Mouse (Mus musculus) neural tube, embryonic 13.5 days (tissue): ENCODE results near the gene Pemt. TPM values are rescaled to one million over a fixed set of nuclear protein-coding genes. Genes with fewer than 3 reads are reported as not detected.
A peak's percentile ranks its signal among the peaks of the same experiment; 100 is the strongest.

Experiments
- ATAC-seq: fragments of 200-750 bp; cut with Nextera tagmentation; 2 replicates; pipeline ENCODE4 v1.8.0; 2017; ENCODE audit warnings: low read depth, mild to moderate bottlenecking, moderate TSS enrichment, moderate library complexity
- H3K27ac ChIP-seq: fragments of 300-500 bp; sonication (generic); replicated peaks from 2 replicates; pipeline ENCODE4 v1.5.1; 2015; ENCODE audit warnings: moderate library complexity, mild to moderate bottlenecking, inconsistent platforms
- H3K27me3 ChIP-seq: fragments of 300-500 bp; sonication (generic); 2 replicates; pipeline ENCODE4 v1.6.1; 2015; ENCODE audit warnings: mild to moderate bottlenecking, inconsistent platforms
- H3K36me3 ChIP-seq: fragments of 300-500 bp; sonication (generic); 2 replicates; pipeline ENCODE4 v1.6.1; 2015; ENCODE audit warnings: mild to moderate bottlenecking, inconsistent platforms
- H3K4me1 ChIP-seq: fragments of 300-500 bp; sonication (generic); replicated peaks from 2 replicates; pipeline ENCODE4 v1.6.1; 2015; ENCODE audit warnings: inconsistent platforms
- H3K4me2 ChIP-seq: fragments of 300-500 bp; sonication (generic); 2 replicates; pipeline ENCODE4 v1.6.1; 2015; ENCODE audit warnings: inconsistent platforms, mild to moderate bottlenecking, moderate library complexity
- H3K4me3 ChIP-seq: fragments of 300-500 bp; sonication (generic); 2 replicates; pipeline ENCODE4 v1.5.1; 2015; ENCODE audit warnings: mild to moderate bottlenecking, inconsistent platforms
- H3K9ac ChIP-seq: fragments of 300-500 bp; sonication (generic); 2 replicates; pipeline ENCODE4 v1.6.1; 2015; ENCODE audit warnings: moderate library complexity, mild to moderate bottlenecking, inconsistent platforms
- H3K9me3 ChIP-seq: fragments of 300-500 bp; sonication (generic); 2 replicates; pipeline ENCODE4 v1.6.1; 2016; ENCODE audit warnings: inconsistent platforms
- WGBS: fragments of 180-500 bp; shearing (Covaris S2); methylation state at CpG from one replicate; pipeline ENCODE4 v1.1.7; 2015; 5-methylcytosine and 5-hydroxymethylcytosine counted together
- polyA plus RNA-seq: library from polyadenylated mRNA; unstranded; fragments of >200 nt; fragmentation: Nextera tagmentation; extraction: Ambion mirVana; gene quantifications from 2 replicates; pipeline ENCODE4 v1.2.1, GENCODE M21; 2015

Pemt gene
- polyA plus RNA-seq, 1 experiment from 2014 or later: 7.1 TPM

- no peak overlapping the region for H3K4me3 ChIP-seq
- no peak overlapping the region for H3K27ac ChIP-seq
- no peaks in the 10 kb centered on the region; the same call in 1 of the 2 replicates for H3K4me1 ChIP-seq
- ATAC-seq: no peak
- H3K9me3 ChIP-seq: no peaks in the 10 kb centered on the region
- H3K27me3 ChIP-seq: no peaks in the 10 kb centered on the region
- no peak overlapping the region for H3K4me2 ChIP-seq
- H3K9ac ChIP-seq: no peak overlapping the region
- no peaks in the 10 kb centered on the region for H3K36me3 ChIP-seq
- 72% methylated on average over 3 of the region's 3 CpGs for WGBS
Observed at GRCm38 (mm10) chr11:59937023-59937422, 109.3 kb downstream of the Pemt start.

DNA sequence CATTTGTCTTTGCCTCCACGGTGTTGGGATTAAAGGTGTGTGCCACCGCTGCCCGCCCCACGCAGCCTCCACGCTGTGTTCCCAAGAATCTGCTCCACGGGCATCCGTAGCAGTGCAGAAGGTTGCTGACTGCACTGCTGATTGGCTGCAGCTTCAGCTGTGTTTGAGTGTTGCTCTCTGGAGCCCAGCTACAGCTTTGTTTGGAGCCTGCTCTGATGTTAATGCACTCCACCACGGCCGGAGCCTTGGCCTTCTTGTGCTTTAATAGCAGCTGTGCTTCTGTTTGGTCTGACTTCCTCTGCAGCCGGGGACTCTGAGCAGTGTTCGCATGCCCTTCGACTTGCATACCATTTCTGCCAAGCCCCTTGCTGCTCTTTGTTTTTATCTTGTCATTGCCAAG lies 112.3 kb downstream of the Pemt start:
- Histone ChIP-seq H3K4me2 (no peak overlapping the region), H3K36me3 (no peaks in the 10 kb centered on the region), H3K27me3 (no peaks in the 10 kb centered on the region), H3K9me3 (no peaks in the 10 kb centered on the region), H3K9ac (0 out of 2 replicates have a peak overlapping the region, but pooled peaks have one; percentile 38), H3K4me3 (no peak overlapping the region), H3K4me1 (no peaks in the 10 kb centered on the region; the same call in 1 of the 2 replicates), H3K27ac (no peak overlapping the region)
- WGBS: 55% methylated on average over 12 of the region's 12 CpGs
- ATAC-seq: no peak

DNA sequence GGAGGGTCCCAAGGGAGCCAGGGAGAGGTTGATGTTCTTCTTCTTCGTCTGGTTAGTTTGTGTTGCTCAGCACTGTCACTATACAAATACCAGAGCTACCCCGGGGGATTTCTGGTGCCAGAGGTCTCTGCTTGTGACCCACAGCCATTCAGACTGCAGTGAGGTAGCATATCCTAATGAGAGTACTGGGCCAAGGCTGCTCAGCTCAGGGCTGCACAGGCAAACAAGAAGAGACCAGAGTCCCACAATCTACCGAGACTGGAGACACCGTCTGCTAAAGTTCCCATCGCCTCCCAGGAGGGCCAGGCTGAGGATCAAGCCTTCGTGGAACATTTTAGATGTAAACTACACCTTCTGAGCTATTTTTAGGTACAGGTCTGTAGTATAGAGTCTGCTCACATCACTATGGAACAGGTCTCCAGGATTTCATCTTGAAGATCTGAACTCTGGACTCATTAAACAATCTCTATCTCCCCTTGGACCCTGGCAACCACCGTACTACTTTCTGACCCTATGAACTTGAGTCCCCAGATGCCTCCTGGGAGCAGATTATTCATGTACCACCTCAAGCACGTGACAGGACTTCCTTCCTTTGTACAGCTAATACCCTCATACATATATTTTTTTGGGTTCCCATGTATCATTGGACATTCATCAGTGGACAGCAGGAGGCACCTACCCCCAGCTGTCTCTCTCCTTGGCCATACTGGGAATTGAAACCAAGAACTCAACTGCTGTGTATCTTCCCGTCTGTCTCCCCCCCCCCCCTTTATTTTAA lies 113.5 kb downstream of the Pemt start:
- H3K4me1 ChIP-seq: no peaks in the 10 kb centered on the region; the same call in 1 of the 2 replicates
- H3K4me3 ChIP-seq: no peak overlapping the region
- H3K27me3 ChIP-seq: no peaks in the 10 kb centered on the region
- H3K4me2 ChIP-seq: no peak overlapping the region
- 71% methylated on average over 9 of the region's 9 CpGs for WGBS
- no peaks in the 10 kb centered on the region for H3K9me3 ChIP-seq
- ATAC-seq: no peak
- H3K36me3 ChIP-seq: no peaks in the 10 kb centered on the region
- no peak overlapping the region for H3K27ac ChIP-seq
- no peak overlapping the region for H3K9ac ChIP-seq

DNA sequence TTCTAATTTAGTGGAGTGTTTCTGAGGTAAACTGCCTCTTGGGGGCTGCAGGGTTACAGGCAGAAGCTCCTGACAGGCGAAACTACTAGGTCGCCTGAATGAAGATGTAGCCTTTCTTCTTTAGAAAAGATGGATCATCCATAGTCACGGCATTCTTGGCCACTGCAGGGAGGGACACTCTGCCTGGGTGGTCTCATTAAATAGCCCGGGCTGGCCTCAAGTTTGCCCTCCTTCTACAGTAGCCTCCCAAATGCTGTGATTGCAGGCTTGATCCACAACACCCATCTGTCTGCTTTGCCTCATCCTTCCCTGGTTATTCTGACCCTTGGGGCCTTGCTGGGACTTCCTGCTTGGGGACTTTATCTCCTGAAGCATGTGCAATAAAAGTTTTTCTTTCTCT lies 116.3 kb downstream of the Pemt start:
- 25% methylated on average over 4 of the region's 4 CpGs for WGBS
- no peaks in the 10 kb centered on the region; the same call in 1 of the 2 replicates for H3K4me1 ChIP-seq
- no peak overlapping the region for H3K27ac ChIP-seq
- H3K4me2 ChIP-seq: no peak overlapping the region
- no peaks in the 10 kb centered on the region for H3K27me3 ChIP-seq
- H3K36me3 ChIP-seq: no peaks in the 10 kb centered on the region
- ATAC-seq: no peak
- no peak overlapping the region for H3K4me3 ChIP-seq
- H3K9me3 ChIP-seq: no peaks in the 10 kb centered on the region
- no peak overlapping the region for H3K9ac ChIP-seq

DNA sequence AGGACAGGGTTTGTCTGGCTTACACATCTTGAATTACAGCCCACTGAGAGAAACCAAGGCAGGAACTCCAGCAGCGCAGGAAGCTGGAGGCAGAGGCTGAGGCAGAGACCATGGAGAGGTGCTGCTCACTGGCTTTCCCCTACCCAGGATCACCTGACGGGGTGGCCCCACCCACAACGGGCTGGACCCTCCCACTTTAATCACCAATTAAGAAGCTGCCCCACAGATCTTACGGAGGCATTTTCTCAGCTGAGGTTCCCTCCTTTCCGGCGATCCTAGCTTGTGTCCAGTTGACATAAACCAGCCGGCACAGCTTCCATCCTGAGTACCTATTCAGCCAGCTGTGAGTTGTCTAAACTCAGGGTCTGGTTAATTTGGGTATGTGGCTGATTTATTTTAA lies 125.0 kb downstream of the Pemt start:
- Histone ChIP-seq H3K36me3 (no peaks in the 10 kb centered on the region), H3K4me3 (no peak overlapping the region), H3K9ac (no peak overlapping the region), H3K4me1 (no peaks in the 10 kb centered on the region), H3K27ac (no peak overlapping the region), H3K9me3 (no peaks in the 10 kb centered on the region), H3K4me2 (no peak overlapping the region), H3K27me3 (no peaks in the 10 kb centered on the region)
- no peak for ATAC-seq
- 22% methylated on average over 7 of the region's 7 CpGs for WGBS

Other genes with a start within 250 kb of the Pemt start
- 35.0 and 35.9 TPM in 2 replicates for gene Flcn, start 236.5 kb downstream of the Pemt start, polyA plus RNA-seq
- 63.8 and 70.7 TPM in 2 replicates for gene Nt5m, start 207.0 kb downstream of the Pemt start, polyA plus RNA-seq
- gene Cops3, start 206.7 kb downstream of the Pemt start, polyA plus RNA-seq: 219 and 243 TPM in 2 replicates
- 36.2 TPM in 2 replicates for gene Med9, start 98.3 kb downstream of the Pemt start, polyA plus RNA-seq
- 0.96 and 1.1 TPM in 2 replicates for gene Rasd1, start 81.5 kb downstream of the Pemt start, polyA plus RNA-seq
- 29.9 and 30.0 TPM in 2 replicates for gene Rai1, start 58.5 kb upstream of the Pemt start, polyA plus RNA-seq
- gene Srebf1, start 176.1 kb upstream of the Pemt start, polyA plus RNA-seq: 30.6 and 38.5 TPM in 2 replicates